Mouse (Mus musculus): ENCODE data around the gene Mfsd4a.

Mfsd4a gene

DNA sequence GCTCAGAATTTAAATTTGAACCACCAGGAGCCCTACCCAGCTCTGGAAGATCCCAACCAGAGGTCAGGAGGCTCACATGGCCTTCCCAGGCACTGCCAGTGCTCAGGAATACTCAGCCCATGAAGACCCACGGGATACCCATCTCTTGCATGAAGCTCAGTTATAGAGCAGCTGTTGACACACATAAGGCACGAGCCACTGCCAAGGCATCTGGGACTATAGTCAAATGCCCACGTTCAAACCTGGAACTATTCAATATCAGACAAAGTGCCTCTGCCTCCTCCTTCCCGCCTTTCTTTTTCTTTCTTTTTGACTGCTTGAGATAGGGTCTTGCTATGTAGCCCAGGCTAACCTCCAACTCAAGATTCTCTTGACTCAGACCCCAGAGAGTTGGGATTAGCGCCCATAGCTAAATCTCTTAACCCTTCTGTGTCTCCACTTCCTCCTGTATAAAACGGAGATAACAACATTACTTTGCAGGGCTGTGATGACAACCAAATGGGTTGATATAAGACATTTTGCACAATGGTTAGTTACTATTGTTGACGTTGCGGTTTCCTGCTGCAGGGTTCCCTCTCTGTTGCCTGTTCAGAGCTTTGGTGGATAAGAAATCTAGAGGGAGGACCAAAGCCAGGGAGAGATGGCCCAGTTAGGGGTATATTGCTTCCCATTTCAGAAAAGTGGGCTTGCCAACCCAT is 2.2 kb downstream of the Mfsd4a start:
- DNase-seq (ENCODE audit: low read depth, low spot score): no peak

- DNase-seq (ENCODE audit: low read depth, low spot score): no peak
Measured at GRCm38 (mm10) chr1:132065001-132065400, 2.9 kb downstream of the Mfsd4a start.

- DNase-seq (ENCODE audit: low read depth, low spot score): no peak
Measured at GRCm38 (mm10) chr1:132063096-132063495, 4.8 kb downstream of the Mfsd4a start.

DNA sequence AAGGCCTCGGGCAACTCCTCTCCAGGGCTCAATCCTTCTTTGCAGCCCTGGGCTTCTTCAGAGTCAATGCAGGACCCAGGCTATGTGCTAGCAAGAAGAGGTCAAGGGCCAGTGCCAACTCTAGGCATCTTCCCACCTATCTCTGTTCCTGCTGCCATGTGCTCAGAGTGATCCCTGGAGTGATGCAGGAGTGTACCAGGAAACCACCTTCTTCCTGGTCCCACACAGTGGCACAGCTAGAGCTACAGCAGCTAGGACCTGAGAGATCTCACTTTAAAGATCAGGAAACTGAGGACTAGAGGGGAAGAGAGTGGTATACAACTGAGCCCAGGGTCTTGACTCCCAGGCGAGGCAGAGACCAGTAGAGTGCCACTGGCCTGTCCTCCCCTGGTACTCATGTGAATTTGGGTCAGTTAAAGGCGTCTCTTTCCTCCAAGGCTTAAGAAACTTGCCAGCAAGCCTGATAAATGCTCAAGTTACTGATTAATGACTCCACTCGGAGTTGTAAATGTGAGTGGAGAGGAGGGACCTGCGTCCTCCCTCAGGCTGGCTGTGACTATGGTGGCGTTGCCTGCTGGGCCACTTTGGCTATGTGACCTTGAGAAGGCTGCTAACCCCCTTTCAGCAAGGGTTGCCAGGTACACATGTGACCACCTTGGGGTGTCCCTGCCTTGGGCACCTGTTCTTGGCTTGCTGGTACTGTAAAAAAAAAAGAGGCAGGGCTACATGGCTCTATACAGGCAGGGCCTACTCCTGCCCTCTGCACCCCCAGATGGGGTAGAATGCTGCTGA is 5.9 kb downstream of the Mfsd4a start:
- no peak for DNase-seq (ENCODE audit: low read depth, low spot score)

- no peak for DNase-seq (ENCODE audit: low read depth, low spot score)
Measured at GRCm38 (mm10) chr1:132060036-132060769, 7.7 kb downstream of the Mfsd4a start.

GRCm38 (mm10) chr1:132058558-132058957 is 9.3 kb downstream of the Mfsd4a start:
- DNase-seq (ENCODE audit: low read depth, low spot score): no peak

- no peak for DNase-seq (ENCODE audit: low read depth, low spot score)
Measured at GRCm38 (mm10) chr1:132055054-132055664, 12.7 kb downstream of the Mfsd4a start.

GRCm38 (mm10) chr1:132054387-132054786 is 13.5 kb downstream of the Mfsd4a start:
- DNase-seq (ENCODE audit: low read depth, low spot score): no peak

DNA sequence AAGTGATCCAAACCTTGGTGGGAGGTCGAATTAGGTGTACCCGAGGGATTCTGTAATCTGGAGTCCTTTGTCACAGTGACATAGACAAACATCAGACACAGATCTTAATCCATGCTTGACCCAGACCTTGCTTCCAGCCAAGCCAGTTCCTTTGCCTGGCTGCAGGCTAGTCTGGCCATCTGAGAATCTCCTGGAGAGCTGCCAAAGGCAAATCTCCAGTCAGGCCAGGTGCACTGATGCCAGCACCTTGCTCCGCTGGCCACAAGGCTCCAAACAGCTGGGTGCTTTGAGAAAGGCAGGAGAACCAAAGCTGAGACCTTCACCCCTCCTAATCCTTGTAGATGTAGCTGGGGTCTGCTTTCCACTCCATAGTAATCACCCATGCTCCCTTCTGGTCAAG is 16.1 kb downstream of the Mfsd4a start:
- no peak for DNase-seq (ENCODE audit: low read depth, low spot score)

DNA sequence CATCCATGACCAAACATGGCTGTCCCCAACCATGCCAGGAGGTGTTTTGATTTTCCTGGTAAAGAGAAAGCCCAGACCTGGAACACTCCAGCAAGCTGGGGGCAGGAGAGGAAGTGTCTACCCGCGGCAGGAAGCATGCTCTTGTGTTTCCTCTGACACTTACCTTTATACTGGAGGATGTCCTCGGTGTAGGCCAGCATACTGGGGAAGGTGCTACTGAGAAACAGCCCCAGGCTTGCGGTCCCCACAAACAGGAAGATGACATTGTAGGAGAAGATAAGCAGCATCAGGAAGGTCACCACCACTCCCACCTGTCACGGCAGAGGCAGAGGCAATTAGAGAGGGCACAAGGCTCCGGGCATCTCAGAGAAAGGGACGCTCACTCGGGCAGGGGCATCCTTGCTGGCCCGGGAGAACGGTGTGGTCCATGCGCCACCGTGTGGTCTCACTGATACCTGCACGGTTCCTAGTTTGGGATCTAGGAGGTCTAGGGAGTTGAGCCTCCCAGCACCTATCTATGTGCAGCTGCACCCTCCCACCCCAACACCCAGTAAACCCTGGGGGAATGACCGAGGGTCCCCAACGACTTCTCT is 21.6 kb downstream of the Mfsd4a start:
- peak; percentile 32 for DNase-seq (ENCODE audit: low read depth, low spot score)

DNA sequence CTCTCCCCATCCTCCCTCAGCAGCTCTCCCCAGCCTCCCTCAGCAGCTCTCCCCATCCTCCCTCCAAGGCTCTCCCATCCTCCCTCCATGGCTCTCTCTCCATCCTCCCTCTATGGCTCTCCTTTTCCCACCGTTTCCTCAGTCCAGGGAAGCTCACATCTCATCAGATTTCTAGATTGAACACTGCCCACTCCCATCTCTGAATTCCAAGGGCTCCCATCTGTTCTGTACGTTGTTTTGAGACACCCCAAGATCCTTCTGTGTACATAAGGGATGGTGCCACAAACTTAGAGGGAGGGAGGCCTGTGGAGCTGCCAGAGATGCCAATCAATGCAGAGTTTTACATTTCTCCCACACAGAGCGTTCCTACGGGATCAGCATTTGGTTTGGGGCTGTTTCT is 24.1 kb downstream of the Mfsd4a start:
- DNase-seq (ENCODE audit: low read depth, low spot score): no peak

DNA sequence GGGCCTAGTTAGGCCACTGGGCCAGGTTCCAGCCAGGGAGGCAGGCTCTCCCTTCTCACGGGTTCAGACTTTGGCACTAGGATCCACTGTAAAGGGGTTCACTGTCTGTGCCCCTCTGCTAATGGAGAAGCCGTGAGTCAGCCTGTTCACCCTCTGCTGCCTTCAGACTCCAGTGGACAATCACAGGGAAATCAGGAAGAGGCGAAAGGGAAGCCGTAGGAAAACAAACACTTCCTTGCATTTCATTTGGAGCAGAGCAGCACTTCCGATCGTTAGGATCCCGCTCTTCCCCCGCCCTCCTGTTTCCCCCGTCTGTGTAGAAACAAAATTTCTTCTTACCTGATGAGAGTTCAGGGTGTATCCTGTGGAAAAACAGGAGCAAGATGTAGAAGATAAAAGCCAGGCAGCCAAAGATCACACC is 27.7 kb downstream of the Mfsd4a start:
- DNase-seq (ENCODE audit: low read depth, low spot score): no peak

DNA sequence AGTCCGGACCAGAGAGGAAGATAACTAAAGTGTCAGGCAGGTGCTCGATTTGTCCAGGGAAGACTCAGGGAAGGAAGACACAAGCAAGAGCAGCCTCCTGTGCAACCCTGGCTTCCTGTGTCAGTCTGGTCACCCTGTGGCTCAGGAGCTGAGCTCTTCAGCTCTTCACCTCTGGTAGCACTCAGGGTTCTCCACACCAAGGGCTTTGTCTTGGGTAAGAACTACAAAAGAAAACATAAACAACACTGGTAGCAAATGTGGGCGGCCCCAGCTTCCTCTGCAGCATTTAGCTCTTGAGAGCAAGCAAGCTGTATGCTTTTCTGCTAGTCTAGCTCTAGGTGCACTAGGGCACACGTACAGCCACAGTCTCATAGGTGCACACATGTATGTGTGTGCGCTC is 29.1 kb downstream of the Mfsd4a start:
- DNase-seq (ENCODE audit: low read depth, low spot score): no peak

DNA sequence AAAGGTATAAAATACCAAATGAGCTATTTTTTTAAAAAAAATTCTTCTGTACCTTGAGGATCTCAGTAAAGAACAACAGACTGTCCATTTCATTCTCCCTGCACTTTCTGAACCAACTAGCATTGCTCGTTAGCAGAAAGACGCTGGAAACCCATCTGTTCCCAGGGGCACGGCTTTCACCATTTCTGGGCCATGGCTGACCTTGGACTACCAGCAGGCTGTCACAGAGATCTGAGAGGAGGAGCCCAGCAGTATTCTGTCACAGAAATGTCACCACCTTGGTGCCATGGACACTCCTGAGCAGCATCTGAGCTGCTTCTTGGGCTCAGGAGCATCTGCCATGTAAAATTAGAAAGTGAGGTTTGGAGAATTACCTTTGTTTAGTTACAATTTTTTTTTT is 30.1 kb downstream of the Mfsd4a start:
- DNase-seq (ENCODE audit: low read depth, low spot score): no peak

DNA sequence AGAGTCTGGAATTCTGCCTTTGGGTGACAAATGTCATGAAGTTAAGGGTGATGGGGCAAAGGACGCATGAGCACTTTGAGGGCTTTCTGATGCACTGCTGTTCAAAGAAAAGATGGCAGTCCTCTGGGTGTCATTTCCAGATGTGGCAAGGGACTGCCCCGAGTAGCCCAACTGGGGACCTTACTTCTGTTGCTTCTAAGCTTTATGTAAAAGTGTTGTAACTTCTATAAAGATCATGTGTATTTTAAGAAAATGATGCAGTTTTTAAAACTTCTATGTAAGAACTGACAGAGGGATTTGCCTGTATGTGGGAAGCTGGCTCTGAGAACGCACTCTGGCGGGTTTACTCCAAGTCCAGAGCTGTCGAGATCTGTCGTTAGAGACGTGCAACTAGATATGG is 35.7 kb downstream of the Mfsd4a start:
- no peak for DNase-seq (ENCODE audit: low read depth, low spot score)

DNA sequence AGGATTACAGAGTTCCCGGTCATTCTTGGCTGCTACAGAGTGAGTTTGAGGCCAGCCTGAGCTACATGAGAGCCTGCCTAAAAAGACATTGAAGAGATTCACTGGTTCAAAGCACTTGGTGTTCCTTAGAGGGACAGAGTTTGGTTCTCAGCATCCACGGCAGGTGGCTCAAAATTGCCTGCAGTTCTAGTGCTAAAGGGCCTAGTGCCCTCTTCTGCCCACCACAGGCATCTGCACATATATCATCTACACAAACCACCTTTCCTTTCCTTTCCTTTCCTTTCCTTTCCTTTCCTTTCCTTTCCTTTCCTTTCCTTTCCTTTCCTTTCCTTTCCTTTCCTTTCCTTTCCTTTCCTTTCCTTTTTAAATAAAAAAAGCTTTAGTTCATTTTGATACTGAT is 37.3 kb downstream of the Mfsd4a start:
- no peak for DNase-seq (ENCODE audit: low read depth, low spot score)

DNA sequence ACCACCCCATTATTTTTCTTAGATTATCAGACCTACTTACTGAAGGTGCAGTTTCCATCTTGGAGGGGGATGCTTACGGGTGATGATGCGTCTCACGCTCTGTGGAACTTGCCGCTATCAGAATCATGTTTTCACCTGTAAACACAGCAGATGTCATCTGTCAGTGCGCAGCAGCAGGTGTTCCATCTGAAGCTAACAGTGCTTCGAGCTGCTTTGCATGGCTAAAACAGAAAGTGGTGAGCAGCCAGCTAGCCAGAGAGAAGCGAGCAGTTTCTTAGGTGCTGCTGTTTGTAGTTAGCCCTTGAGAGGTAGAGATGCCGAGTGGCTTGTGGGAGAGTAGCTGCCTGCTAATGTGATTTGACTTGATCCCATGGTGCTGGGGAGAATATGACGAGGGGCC is 39.4 kb downstream of the Mfsd4a start:
- DNase-seq (ENCODE audit: low read depth, low spot score): no peak

DNA sequence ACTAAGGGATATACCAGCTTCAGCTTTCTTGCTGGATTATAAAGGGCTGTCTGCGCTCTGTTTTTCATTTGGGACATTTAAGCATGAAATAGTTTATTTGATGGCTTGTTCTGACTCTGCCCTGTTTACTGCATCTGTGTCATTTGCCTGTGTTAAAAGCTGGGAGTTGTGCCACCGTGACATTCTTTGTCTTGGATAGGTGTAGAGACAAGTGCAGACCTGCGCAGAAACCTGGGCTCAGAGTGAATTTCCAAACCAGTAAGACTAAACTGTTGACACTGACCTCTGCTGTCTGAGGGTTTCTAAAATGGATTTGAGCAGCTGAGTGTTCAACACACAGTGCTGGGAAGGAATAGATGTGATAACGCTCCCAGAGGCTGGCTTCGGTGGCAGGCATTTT is 39.9 kb downstream of the Mfsd4a start:
- DNase-seq (ENCODE audit: low read depth, low spot score): no peak

DNA sequence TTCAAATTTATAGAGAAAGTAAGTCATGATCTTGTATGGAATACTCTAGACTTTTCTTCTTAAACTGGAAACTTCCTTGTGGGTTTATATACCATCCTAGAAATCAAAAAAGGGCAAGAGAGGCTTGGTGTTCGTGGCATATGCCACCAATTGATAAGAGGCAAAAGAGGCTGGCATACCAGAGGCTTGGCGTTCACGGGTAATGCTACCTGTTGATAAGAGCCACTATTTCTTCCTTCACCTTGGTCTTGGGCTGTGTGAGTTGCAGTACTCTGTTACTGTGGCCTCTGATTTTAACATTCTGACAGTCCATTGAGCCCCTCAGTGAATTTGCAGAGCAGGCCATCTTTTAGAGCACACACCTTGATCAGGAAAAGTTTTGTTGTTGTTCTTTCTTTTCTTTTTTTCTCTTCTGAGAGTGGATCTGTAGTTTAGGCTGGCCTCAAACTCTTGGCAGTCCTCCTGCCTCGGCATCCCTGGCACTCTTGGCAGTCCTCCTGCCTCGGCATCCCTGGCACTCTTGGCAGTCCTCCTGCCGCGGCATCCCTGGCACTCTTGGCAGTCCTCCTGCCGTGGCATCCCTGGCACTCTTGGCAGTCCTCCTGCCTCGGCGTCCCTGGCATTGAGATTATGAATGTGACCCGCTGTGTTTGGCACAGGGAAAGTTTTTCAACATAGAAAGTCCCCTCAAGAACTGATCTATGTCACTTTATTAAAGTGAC is 40.8 kb downstream of the Mfsd4a start:
- DNase-seq (ENCODE audit: low read depth, low spot score): no peak

GRCm38 (mm10) chr1:132022107-132022506 is 45.8 kb downstream of the Mfsd4a start:
- no peak for DNase-seq (ENCODE audit: low read depth, low spot score)

GRCm38 (mm10) chr1:132019876-132020275 is 48.0 kb downstream of the Mfsd4a start:
- DNase-seq (ENCODE audit: low read depth, low spot score): no peak

All from forelimb bud, embryonic 11.5 days (tissue).